Mouse (Mus musculus) liver, adult 2 months (tissue): ENCODE data around the gene Robo2.

Source experiments
- CTCF ChIP-seq: fragments of 200-500 bp; IDR thresholded peaks from 2 replicates; pipeline ENCODE4 v1.5.1; 2011; ENCODE audit warnings: low read depth, low read length, control low read depth
- POLR2A ChIP-seq: fragments of 200-500 bp; IDR thresholded peaks from 2 replicates; pipeline ENCODE4 v1.6.1; 2011; ENCODE audit warnings: low read length, control low read depth; ENCODE audit not compliant: insufficient read depth; ENCODE audit errors: extremely low read depth

GRCm38 (mm10) chr16:74408566-74408965 is 3.1 kb downstream of the Robo2 start:
- TF ChIP-seq CTCF (no peak), POLR2A (no peak)
